Mouse (Mus musculus): ENCODE results near the gene Tacr2. TPM values are rescaled to one million over a fixed set of nuclear protein-coding genes. Genes with fewer than 3 reads are reported as not detected.
A peak's percentile ranks its signal among the peaks of the same experiment; 100 is the strongest.

Tacr2 gene
- total and polyA plus RNA-seq, 3 experiments, result 0.06 TPM; not detected in 2

GRCm38 (mm10) chr10:62218044-62218788 lies 34.0 kb upstream of the Tacr2 start:
- peak; percentile 29 for DNase-seq (ENCODE audit: low read depth, low spot score)
- no peak for TF ChIP-seq RAD21 (IDR thresholded peaks at IDR 0.05; ENCODE audit: low read depth, low read length)
- no peak for TF ChIP-seq EP300 (IDR thresholded peaks at IDR 0.05; ENCODE audit: low read depth in 1 of 2, low read length in 2 of 2)
- no peak for TF ChIP-seq E2F4 (IDR thresholded peaks at IDR 0.05; ENCODE audit: borderline replicate concordance, low read depth, low read length)
- no peak for TF ChIP-seq CHD1 (IDR thresholded peaks at IDR 0.05; ENCODE audit: low read depth, low read length)
- no peak for TF ChIP-seq BHLHE40 (IDR thresholded peaks at IDR 0.05; ENCODE audit: borderline replicate concordance, low read depth, low read length)
- TF ChIP-seq MXI1 (IDR thresholded peaks at IDR 0.05; ENCODE audit: low read depth, low read length), result no peak
- TF ChIP-seq TBP (IDR thresholded peaks at IDR 0.05; ENCODE audit: low read depth, low read length), result no peak
- no peak for TF ChIP-seq USF2 (IDR thresholded peaks at IDR 0.05; ENCODE audit: borderline replicate concordance in 1 of 2, insufficient read depth in 1 of 2, low read depth in 1 of 2, low read length in 2 of 2)
- TF ChIP-seq POLR2A (IDR thresholded peaks at IDR 0.05; ENCODE audit: control insufficient read depth in 1 of 2, insufficient read depth in 1 of 2, low read depth in 1 of 2, low read length in 2 of 2, poor library complexity in 1 of 2), result no peak
- TF ChIP-seq ZC3H11A (IDR thresholded peaks at IDR 0.05; ENCODE audit: low read depth, low read length), result no peak
- no peak for TF ChIP-seq MAZ (IDR thresholded peaks at IDR 0.05; ENCODE audit: low read depth, low read length)
- no peaks in the 10 kb centered on the region for H3K27me3 ChIP-seq (ENCODE audit: control insufficient read depth in 1 of 2, insufficient read depth in 2 of 2, low read length in 2 of 2)
- no peaks in the 10 kb centered on the region for H3K9me3 ChIP-seq (replicated peaks; ENCODE audit: insufficient read depth, low read length)
- H3K9ac ChIP-seq (ENCODE audit: control insufficient read depth, low read depth, low read length, poor library complexity, severe bottlenecking), result no peak overlapping the region
- H3K27ac ChIP-seq (ENCODE audit: control insufficient read depth, low read depth, low read length), result no peak overlapping the region
- no peak overlapping the region for H3K4me3 ChIP-seq (ENCODE audit: control insufficient read depth in 1 of 2, insufficient read depth in 1 of 2, low read depth in 2 of 2, low read length in 2 of 2)
- H3K36me3 ChIP-seq (ENCODE audit: control insufficient read depth in 1 of 2, insufficient read depth in 2 of 2, low read length in 2 of 2), result peaks cover 0 to 25% of the 10 kb centered on the region in 2 experiments; a peak in 2 of 4 replicates
- H3K4me1 ChIP-seq (ENCODE audit: control insufficient read depth in 1 of 2, insufficient read depth in 2 of 2, low read length in 2 of 2), result peaks cover 8 to 52% of the 10 kb centered on the region in 2 experiments
- peaks cover 1% of the 10 kb centered on the region; the same call in 1 of the 2 replicates for H3K79me2 ChIP-seq (ENCODE audit: control insufficient read depth, insufficient read depth, low read length, poor library complexity)

- peaks cover 0 to 22% of the 10 kb centered on the region in 2 experiments; a peak in 2 of 4 replicates for H3K36me3 ChIP-seq (ENCODE audit: control insufficient read depth in 1 of 2, insufficient read depth in 2 of 2, low read length in 2 of 2)
- H3K9me3 ChIP-seq (replicated peaks; ENCODE audit: insufficient read depth, low read length), result no peaks in the 10 kb centered on the region
- DNase-seq (ENCODE audit: low read depth, low spot score), result no peak
- no peak overlapping the region for H3K9ac ChIP-seq (ENCODE audit: control insufficient read depth, low read depth, low read length, poor library complexity, severe bottlenecking)
- H3K27ac ChIP-seq (ENCODE audit: control insufficient read depth, low read depth, low read length), result no peak overlapping the region
- peaks cover 1% of the 10 kb centered on the region; the same call in 1 of the 2 replicates for H3K79me2 ChIP-seq (ENCODE audit: control insufficient read depth, insufficient read depth, low read length, poor library complexity)
- TF ChIP-seq HCFC1 (IDR thresholded peaks at IDR 0.05; ENCODE audit: low read depth, low read length), result no peak
- no peak for TF ChIP-seq CHD1 (IDR thresholded peaks at IDR 0.05; ENCODE audit: low read depth, low read length)
- no peak for TF ChIP-seq TAL1 (IDR thresholded peaks at IDR 0.05; ENCODE audit: low read length)
- no peak for TF ChIP-seq GATA1 (IDR thresholded peaks at IDR 0.05; ENCODE audit: low read depth, low read length)
- TF ChIP-seq JUND (IDR thresholded peaks at IDR 0.05; ENCODE audit: low read depth, low read length), result no peak
- TF ChIP-seq CHD2 (IDR thresholded peaks at IDR 0.05; ENCODE audit: low read length), result no peak
- no peaks in the 10 kb centered on the region for H3K27me3 ChIP-seq (ENCODE audit: control insufficient read depth in 1 of 2, insufficient read depth in 2 of 2, low read length in 2 of 2)
- no peak overlapping the region for H3K4me3 ChIP-seq (ENCODE audit: control insufficient read depth in 1 of 2, insufficient read depth in 1 of 2, low read depth in 2 of 2, low read length in 2 of 2)
- peaks cover 6 to 46% of the 10 kb centered on the region in 2 experiments for H3K4me1 ChIP-seq (ENCODE audit: control insufficient read depth in 1 of 2, insufficient read depth in 2 of 2, low read length in 2 of 2)
Observed at GRCm38 (mm10) chr10:62218789-62219172, 33.5 kb upstream of the Tacr2 start.

Measured in MEL (cell line).